ENCODE assay signal across 7 mouse cellular contexts in genomic region chr10:128743791-128744191, GRCm38 (mm10). TPM values are rescaled to one million over a fixed set of nuclear protein-coding genes. Genes with fewer than 3 reads are reported as not detected.
DNase-seq lines count a peak whose midpoint lies in the region; ATAC-seq lines count a peak whose summit lies in the region.

No protein-coding gene starts in this region.

- 0 out of 2 replicates have a peak, but pooled peaks cover 4% of the 10 kb centered on the region for H3K27me3 ChIP-seq in limb, embryonic 15.5 days
- H3K27me3 ChIP-seq in midbrain, embryonic 15.5 days (replicated peaks): peaks cover 43% of the 10 kb centered on the region
- no peaks in the 10 kb centered on the region for H3K27me3 ChIP-seq in splenic B cell, adult 2 months (ENCODE audit: control insufficient read depth, insufficient read depth, low read length, poor library complexity, severe bottlenecking)

- H3K4me1 ChIP-seq in limb, embryonic 15.5 days: peaks cover 24% of the 10 kb centered on the region
- peaks cover 27% of the 10 kb centered on the region for H3K4me1 ChIP-seq in midbrain, embryonic 15.5 days

- peak overlapping the region; percentile 63 for H3K4me2 ChIP-seq in limb, embryonic 15.5 days
- H3K4me2 ChIP-seq in midbrain, embryonic 15.5 days: peak overlapping the region; percentile 95

- peak; percentile 71 to 89 for DNase-seq in adrenal gland, adult (ENCODE audit: inconsistent age in 2 of 2, low spot score in 1 of 2)
- peak; percentile 59 to 61 for DNase-seq in cerebellum, postnatal 25 days
- peak; percentile 67 for DNase-seq in gastrocnemius, postnatal 14 days
- DNase-seq in induced T-regulatory cell, adult 2 months (ENCODE audit: low read depth): peak; percentile 68
- peak; percentile 29 for DNase-seq in splenic B cell, adult 2 months (ENCODE audit: low read depth, low spot score)

- peak overlapping the region; percentile 79 for H3K27ac ChIP-seq in limb, embryonic 15.5 days
- H3K27ac ChIP-seq in midbrain, embryonic 15.5 days: 0 out of 2 replicates have a peak overlapping the region, but pooled peaks have one; percentile 9

- H3K36me3 ChIP-seq in limb, embryonic 15.5 days: no peaks in the 10 kb centered on the region
- no peaks in the 10 kb centered on the region for H3K36me3 ChIP-seq in midbrain, embryonic 15.5 days (replicated peaks)
- H3K36me3 ChIP-seq in splenic B cell, adult 2 months (ENCODE audit: control insufficient read depth, insufficient read depth, low read length, poor library complexity, severe bottlenecking): no peaks in the 10 kb centered on the region

- peak overlapping the region; percentile 62 for H3K9ac ChIP-seq in limb, embryonic 15.5 days
- peak overlapping the region; percentile 70 for H3K9ac ChIP-seq in midbrain, embryonic 15.5 days

- ATAC-seq in limb, embryonic 15.5 days (ENCODE audit: insufficient number of reproducible peaks, low FRiP score, low TSS enrichment, low read depth): peak; percentile 64; the same call in 1 of the 2 replicates
- ATAC-seq in midbrain, embryonic 15.5 days (replicated peaks): no peak; the same call in 1 of the 2 replicates

- WGBS in limb, embryonic 15.5 days: under 1% methylated on average over 34 of the region's 37 CpGs
- WGBS in midbrain, embryonic 15.5 days: 0% methylated on average over 37 of the region's 37 CpGs

- H3K4me3 ChIP-seq in limb, embryonic 15.5 days: peak overlapping the region; percentile 66
- peak overlapping the region; percentile 61 for H3K4me3 ChIP-seq in midbrain, embryonic 15.5 days

- intact Hi-C loops in gastrocnemius, postnatal 14 days (cut with DNase I; ENCODE audit: low total_unique reads): loop anchor here (10.0 kb wide), 1 partner anchor 61 kb away; the partner anchor contains the start of genes Dnajc14 and Tmem198b

- no peaks in the 10 kb centered on the region for H3K9me3 ChIP-seq in limb, embryonic 15.5 days
- no peaks in the 10 kb centered on the region for H3K9me3 ChIP-seq in midbrain, embryonic 15.5 days

RNA-seq across cellular contexts. Expression of gene Dgka, which starts 0.9 kb away (rescaled TPM):
- total RNA-seq in gastrocnemius, postnatal 14 days (2021): 10 to 100 TPM in 1 of 2 experiments, 1 to 10 TPM in 1; 8.3 to 10.8 TPM
- polyA plus RNA-seq in limb, embryonic 15.5 days (2015; fragmentation: Nextera tagmentation; extraction: Ambion mirVana): 26.0 and 26.4 TPM in 2 replicates
- polyA plus RNA-seq in midbrain, embryonic 15.5 days (2015; fragmentation: Nextera tagmentation; extraction: Ambion mirVana): 7.6 and 7.8 TPM in 2 replicates

RNA-seq across cellular contexts. Expression of gene Pym1, which starts 3.9 kb away (rescaled TPM):
- total RNA-seq in gastrocnemius, postnatal 14 days (2021): 10 to 100 TPM; 10.9 to 14.3 TPM
- polyA plus RNA-seq in limb, embryonic 15.5 days (2015; fragmentation: Nextera tagmentation; extraction: Ambion mirVana): 33.7 and 34.4 TPM in 2 replicates
- 45.8 and 47.6 TPM in 2 replicates for polyA plus RNA-seq in midbrain, embryonic 15.5 days (2015; fragmentation: Nextera tagmentation; extraction: Ambion mirVana)

RNA-seq across cellular contexts. Expression of gene Cdk2, which starts 39.0 kb away (rescaled TPM):
- 1 to 10 TPM; 7.5 to 8.5 TPM for total RNA-seq in gastrocnemius, postnatal 14 days (2021)
- polyA plus RNA-seq in limb, embryonic 15.5 days (2015; fragmentation: Nextera tagmentation; extraction: Ambion mirVana): 108 and 110 TPM in 2 replicates
- polyA plus RNA-seq in midbrain, embryonic 15.5 days (2015; fragmentation: Nextera tagmentation; extraction: Ambion mirVana): 15.1 and 18.6 TPM in 2 replicates

RNA-seq across cellular contexts. Expression of gene Pmel, which starts 39.8 kb away (rescaled TPM):
- total RNA-seq in gastrocnemius, postnatal 14 days (2021): 1 to 10 TPM in 1 of 2 experiments, under 1 TPM in 1; 0.71 to 1.2 TPM
- 6.5 and 9.5 TPM in 2 replicates for polyA plus RNA-seq in limb, embryonic 15.5 days (2015; fragmentation: Nextera tagmentation; extraction: Ambion mirVana)
- polyA plus RNA-seq in midbrain, embryonic 15.5 days (2015; fragmentation: Nextera tagmentation; extraction: Ambion mirVana): 0.54 and 0.88 TPM in 2 replicates

RNA-seq across cellular contexts. Expression of gene Mmp19, which starts 46.9 kb away (rescaled TPM):
- 1 to 10 TPM; 3.2 TPM for total RNA-seq in gastrocnemius, postnatal 14 days (2021)
- polyA plus RNA-seq in limb, embryonic 15.5 days (2015; fragmentation: Nextera tagmentation; extraction: Ambion mirVana): 1.7 and 2.5 TPM in 2 replicates
- polyA plus RNA-seq in midbrain, embryonic 15.5 days (2015; fragmentation: Nextera tagmentation; extraction: Ambion mirVana): 0.58 and 0.79 TPM in 2 replicates

Comparison
In these comparisons a context has a peak if more than half of its experiments do, and no peak if none do; other contexts are left out.
1. DNase-seq: peak in every context shown above with its lines; median percentile 80 in adrenal gland, adult; 68 in induced T-regulatory cell, adult 2 months; 67 in gastrocnemius, postnatal 14 days; 60 in cerebellum, postnatal 25 days; 29 in splenic B cell, adult 2 months.